Mouse (Mus musculus) liver, adult 2 months (tissue): ENCODE measurements around the gene Hmga1b.

Source experiments
- CTCF ChIP-seq: fragments of 200-500 bp; IDR thresholded peaks from 2 replicates; pipeline ENCODE4 v1.5.1; 2011; ENCODE audit warnings: low read depth, low read length, control low read depth
- POLR2A ChIP-seq: fragments of 200-500 bp; IDR thresholded peaks from 2 replicates; pipeline ENCODE4 v1.6.1; 2011; ENCODE audit warnings: low read length, control low read depth; ENCODE audit not compliant: insufficient read depth; ENCODE audit errors: extremely low read depth

GRCm38 (mm10) chr11:120727564-120727963, 35.0 kb upstream of the Hmga1b start:
- TF ChIP-seq CTCF (no peak), POLR2A (no peak)
